Mouse (Mus musculus) G1E (cell line): ENCODE measurements around the gene Fam234a.

Experiments used
- CTCF ChIP-seq: IDR thresholded peaks from 2 replicates; pipeline ENCODE4 v1.5.1; 2012; ENCODE audit warnings: low read depth, low read length, inconsistent platforms, mixed read lengths
- GATA1 ChIP-seq: IDR thresholded peaks from 2 replicates; pipeline ENCODE4 v1.6.1; 2012; ENCODE audit warnings: borderline replicate concordance, low read length, inconsistent platforms, mixed read lengths
- GATA2 ChIP-seq: IDR thresholded peaks from 2 replicates; pipeline ENCODE4 v1.6.1; 2012; ENCODE audit warnings: low read depth, low read length, inconsistent platforms, borderline replicate concordance
- TAL1 ChIP-seq: conservative IDR thresholded peaks from 2 replicates; pipeline ENCODE4 v1.6.1; 2012; ENCODE audit warnings: low read depth, low read length, inconsistent platforms, mixed read lengths

GRCm38 (mm10) chr17:26244101-26244841 is at the start of gene Fam234a:
- TF ChIP-seq GATA1, result no peak
- TF ChIP-seq CTCF, result no peak
- no peak for TF ChIP-seq TAL1
- no peak for TF ChIP-seq GATA2
